Mouse (Mus musculus): ENCODE data around the gene Ift57.

Gene Ift57

DNA sequence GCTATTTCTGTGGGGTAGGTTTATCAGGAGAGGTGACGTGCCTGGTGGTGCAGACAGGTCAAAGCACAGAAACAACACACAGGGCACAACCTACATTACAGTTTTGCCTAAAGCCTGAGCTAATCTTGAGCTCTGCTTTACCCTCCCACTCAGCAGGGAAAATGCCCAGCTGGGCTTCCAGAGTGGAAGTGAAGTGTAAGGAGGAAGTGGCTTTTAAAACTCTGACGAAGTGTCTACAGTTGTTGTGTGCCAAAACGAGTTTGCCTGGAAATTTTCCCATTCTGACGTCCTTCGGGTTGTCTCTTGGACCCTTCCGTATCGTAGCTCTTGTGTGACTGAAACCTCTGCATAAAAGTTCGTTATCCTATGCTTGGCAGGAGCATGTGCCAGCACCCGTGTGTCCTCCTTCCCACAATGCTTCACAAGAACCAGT is 93.4 kb downstream of the Ift57 start:
- in situ Hi-C loops (cut with MboI) = no loop called here

DNA sequence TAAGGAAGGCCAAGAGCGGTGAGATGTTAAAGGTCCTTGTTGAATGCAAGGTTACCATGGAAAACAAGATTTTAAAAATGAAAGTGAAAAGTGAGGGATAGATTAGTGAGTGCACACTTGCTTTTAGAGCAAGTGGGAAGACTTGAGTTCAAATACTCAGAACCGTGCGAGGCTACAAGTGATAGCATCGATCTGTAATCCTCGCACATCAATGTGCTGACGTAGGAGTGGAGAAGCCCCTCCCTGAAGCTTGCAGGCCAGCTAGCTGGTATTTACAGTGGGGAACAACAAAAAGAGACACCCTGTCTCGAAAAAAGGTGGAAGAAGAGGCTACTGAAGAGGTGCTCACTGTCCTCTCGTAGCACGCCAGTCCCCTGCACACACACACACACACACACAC is 94.6 kb downstream of the Ift57 start:
- in situ Hi-C loops (cut with MboI) = no loop called here

DNA sequence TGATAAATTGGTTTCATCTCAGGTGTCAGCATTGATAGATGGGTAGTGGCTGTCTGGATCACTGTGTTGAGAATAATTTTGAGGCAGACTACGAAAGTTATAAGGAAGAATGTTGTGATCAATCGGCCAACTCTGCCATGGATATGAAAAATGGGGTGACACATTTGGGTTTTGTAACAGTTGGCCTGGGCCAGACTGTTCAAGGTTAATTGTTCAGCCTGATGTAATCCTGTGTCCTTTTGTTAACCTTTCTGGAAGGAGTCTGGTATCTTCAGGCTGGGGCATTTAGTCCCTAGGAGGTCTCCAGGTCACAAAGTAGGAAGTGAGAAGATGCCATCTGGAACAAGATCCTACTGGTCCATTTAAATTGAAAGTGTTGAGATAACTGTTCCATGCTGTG is 97.2 kb downstream of the Ift57 start:
- in situ Hi-C loops (cut with MboI) = no loop called here

DNA sequence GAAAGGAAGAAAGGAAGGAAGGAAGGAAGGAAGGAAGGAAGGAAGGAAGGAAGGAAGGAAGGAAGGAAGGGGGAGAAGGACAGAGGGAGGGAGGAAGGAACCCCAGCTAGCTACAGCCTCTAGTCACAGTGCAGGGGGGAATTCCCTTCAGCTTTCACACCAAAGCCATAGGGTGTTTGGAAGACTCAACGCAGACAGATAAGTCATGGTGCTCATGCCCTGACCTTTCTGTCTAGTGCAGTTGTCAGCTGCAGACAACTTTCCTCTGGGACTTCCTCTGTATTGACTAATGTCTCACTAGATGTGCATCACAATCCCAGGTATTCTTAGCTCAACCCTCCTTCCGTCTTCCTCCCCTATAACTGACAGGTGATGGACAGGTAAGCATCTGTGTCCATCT is 97.9 kb downstream of the Ift57 start:
- in situ Hi-C loops (cut with MboI) = no loop called here

DNA sequence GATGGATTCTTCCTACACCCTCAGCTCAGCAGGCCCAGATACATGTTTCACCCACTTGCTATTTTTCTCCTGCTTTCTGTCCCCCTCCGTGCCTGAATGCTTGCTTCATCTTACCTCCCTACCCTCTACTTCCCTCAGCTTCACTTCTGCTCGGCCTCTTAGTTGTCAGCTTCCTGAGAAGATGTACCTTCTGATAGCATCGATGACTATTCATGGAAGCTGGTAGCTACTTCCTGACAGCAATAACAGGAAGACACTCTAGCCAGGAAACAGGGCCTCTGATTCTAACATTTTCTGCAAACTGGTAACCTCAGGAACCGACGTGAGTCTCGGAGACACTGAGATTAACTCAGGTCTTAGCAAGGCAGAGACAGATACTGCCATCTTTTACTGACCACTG is 99.8 kb downstream of the Ift57 start:
- in situ Hi-C loops (cut with MboI) = no loop called here

DNA sequence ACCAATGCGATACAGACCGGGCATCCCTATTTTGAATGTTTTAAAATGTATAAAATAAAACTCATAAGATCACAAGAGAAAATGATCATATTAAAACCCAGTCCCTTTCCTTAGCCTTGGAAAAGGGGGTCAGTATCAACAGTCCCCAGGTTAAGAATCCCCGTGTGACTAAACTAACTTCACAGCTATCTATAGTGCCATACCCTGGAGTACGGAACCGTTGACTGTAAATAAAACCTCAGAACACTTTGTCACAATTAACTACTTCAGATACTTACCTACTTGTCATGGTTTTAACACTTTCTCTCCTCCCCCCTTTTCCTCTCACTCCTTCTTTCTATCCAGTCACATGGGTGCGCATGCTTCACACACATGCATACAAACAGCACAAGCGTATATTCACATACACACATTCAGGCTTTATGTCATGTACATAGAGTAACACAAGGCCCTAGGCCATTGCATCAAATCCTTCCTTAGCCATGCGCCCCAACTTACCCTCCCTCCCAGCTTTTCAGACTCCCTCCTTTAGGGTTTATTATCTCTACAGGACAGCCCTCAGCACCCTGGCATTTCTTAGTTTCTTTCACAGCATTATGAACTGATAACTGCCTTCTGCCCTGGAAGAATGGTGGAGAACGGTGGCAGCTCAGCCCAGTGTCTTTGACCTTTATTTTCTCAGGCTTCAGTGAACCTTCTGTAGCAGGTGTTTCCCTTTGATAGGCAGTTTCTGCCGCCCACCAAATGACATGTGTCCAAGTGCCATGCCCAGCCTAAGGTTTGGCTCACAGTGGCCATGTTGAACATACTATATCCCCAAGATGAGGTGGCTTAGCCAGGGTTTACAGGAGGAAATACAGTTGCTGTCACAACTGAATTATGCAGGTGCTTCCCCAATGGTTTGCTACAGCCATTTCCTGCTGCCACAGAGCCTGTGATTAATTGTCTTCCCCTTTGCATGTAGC is 100.8 kb downstream of the Ift57 start, which contains the start of gene Cd47:
Gene Cd47 (plus strand): TSS at position 937 of the 965 bp plus-strand sequence.
- in situ Hi-C loops (cut with MboI) = no loop called here

DNA sequence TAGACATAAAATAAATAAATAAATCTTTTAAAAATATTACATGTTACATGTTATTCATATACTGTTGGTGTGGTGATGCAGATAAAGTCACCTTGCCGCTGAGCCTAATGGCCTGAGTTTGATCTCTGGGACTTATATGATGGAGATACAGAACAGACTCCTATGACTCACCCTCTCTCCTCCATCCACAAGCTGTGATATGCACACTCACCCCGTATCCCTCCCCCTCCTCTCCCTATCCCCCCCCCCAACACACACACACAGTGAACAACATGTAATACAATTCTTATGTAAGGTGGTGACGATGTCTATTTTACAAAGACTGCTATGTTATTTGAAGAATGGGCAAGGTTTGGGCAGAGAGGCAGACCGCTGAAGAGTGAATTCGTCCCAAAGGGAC is 102.0 kb downstream of the Ift57 start:
- in situ Hi-C loops (cut with MboI) = no loop called here

DNA sequence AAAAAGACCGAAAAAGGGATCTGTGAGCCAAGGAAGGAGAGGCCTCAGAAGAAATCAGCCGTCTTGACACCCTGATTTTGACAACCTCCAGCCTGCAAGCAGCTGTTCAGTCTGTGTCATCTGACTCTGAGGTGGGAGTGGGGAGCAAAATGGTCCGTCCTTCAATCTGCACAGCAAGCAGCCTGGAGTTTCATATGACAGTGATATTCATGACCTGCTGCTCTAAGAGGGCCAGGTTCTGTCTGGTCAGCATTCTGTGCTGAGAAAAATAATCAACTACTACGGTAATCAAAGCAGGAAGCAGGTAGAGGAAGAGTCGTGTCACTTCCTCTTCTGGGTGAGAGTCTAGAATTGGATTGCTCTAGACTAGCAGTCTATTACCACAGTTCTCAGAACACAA is 102.4 kb downstream of the Ift57 start:
- in situ Hi-C loops (cut with MboI) = no loop called here

DNA sequence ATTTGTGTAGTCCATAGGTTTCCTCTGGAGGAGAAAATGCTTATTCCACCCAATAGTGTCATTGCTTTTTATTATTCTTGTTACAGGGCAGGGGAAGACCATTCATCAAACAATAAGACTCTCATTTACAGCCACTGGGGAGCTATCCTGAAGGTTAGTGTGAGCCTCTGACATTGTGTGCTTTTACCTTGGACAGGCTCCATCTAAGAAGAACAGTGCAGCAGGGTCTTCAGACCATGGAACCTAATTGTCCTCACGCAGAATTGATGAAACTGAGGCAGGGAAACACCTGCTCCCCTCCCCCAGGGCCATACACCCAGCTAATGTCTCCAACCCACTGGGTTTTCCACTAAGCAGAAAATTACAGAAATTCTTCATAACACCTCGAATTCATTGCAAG is 104.0 kb downstream of the Ift57 start:
- in situ Hi-C loops (cut with MboI) = no loop called here

DNA sequence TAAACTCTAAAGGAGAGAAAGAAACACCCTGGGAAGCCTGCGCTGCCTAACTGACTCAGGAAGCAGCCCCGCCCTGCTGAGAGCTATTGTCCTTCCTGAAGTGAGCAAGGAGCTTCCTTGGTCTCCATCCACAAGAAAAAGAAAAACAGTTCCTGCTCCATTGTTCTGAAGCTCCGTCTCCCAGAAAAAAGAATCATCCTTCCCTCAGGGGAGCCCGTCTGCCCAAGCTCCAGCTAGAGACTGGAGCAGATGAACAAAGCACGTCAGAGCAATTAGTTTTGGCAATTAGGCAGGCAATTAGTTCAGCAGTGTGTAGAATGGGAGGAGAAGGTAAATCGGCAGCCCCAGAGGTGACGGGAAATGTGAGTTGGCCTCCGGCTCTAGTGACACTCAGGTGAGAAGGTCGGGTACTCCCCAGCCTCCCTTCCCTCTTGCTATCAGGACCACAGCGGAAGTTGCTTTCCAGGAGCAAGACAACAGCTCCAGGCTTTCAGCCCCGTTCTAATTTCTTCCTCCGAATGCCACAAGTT is 105.0 kb downstream of the Ift57 start:
- in situ Hi-C loops (cut with MboI) = no loop called here

DNA sequence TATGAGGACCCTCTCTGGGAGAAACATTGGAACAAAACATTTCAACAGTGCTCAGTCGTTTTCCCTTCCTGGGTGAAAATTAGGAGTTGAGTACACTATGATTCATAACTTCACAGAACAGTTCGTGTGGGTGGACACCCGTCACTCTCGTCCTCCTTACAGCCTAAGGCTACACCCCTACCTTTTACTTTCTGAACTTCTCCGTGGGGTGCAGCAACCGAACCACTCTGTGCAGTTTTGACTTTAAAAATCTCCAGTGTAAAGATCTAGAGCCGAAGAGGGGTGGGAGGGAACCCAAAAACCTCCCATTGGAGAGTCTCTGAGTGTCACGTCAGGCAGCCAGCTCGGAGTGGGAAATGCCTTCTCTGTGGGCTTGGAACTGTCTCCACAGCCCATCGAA is 107.9 kb downstream of the Ift57 start:
- in situ Hi-C loops (cut with MboI) = no loop called here

DNA sequence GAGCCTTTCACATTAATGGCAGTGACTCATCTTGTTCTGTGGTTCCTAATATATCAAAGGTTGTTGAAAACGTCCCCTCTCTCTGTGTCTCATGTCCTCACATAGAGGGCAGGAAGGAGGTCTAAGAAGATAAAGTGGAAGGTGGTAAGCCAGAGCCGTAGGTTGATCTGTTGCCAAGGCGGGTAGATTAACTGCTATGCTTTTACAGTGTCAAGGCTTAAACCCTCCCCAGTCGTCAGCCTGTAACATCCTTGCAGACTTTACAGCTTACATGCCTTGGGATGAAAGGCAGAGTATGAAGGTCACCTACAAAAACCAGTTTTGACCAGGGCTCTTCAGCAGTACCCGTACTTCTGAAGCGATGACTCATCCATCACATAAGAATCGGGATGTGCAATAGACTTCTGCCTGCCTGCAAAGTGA is 108.4 kb downstream of the Ift57 start:
- in situ Hi-C loops (cut with MboI) = no loop called here

DNA sequence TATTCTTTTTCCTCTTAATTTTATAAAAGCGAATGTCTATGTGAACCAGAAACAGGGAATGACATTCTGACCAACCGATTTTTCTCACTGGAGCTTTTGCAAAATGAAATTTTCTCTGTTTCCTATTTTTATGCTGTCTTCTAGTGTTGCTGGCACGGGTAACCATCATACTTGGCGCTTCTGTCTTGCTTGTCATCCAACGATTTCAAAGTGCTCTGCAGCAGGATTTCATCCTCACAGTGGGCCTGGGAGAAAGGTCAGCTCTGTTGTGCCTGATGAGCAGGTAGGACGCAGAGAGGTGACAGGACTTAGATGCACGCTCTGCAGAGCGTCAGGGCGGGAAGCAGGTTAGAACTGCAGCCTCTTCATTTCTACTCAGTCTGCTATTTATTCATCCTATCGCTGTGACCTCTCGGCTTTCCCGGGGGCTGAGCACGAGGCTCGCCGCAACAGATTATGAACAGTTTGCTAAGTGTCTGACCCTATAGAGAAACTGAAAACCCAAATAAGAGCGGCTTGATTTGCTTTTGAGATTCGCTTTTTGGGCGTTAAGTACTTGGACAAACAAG is 108.9 kb downstream of the Ift57 start:
- in situ Hi-C loops (cut with MboI) = no loop called here

DNA sequence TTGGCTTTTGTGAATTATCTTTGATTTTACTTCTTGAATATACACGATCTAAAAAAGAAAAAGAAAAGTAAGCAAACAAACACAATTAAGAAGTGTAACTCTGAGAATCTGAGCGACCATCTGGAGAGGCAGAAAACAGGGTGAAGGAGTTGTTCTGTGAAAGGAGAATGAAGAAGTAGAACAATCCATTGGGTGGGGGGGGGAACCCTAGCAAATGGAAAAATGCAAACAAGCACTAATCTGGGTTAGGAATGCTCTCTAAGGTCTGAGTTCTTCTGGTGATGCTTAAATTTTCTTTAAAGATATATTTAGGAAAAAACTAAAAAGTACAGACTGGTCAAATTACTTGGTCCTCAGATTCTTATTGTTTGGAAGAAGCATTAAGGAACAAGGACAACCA is 112.9 kb downstream of the Ift57 start:
- in situ Hi-C loops (cut with MboI) = no loop called here

DNA sequence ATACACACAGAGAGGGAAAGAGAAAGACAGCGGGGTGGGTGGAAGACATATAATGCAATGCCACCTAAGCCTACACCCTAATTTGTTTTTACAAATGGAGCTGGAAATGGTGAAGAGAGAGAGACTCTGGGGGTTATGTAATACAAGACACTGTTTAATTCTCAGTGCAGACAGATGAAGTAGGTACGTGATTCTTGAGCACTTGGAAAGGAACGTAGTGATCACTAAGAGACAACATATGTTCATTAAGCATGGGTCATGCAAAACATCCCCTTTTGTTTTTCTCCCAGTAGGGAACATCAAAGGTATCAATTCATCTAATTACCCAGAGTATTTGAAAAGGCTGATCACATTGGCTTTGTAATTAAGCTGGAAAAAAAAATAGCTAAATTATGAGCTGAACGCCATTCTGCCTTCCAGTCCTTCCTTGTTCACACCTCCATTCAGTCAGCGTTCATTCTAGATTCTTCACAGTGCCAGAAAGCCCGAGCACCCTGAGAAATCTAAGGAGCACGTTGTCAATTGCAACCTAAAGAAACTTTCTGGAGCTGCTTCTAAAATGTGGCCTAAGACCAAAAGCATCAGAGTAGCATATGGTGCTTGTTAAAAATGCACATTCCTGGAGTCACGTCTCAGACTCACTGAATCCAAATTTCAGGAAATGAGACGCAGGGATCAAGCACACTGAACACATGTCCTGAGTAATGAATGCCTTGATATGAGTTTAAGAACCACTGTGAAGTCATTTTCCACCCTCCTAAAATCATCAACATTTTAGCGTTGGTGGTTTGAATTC is 114.0 kb downstream of the Ift57 start:
- in situ Hi-C loops (cut with MboI) = no loop called here

DNA sequence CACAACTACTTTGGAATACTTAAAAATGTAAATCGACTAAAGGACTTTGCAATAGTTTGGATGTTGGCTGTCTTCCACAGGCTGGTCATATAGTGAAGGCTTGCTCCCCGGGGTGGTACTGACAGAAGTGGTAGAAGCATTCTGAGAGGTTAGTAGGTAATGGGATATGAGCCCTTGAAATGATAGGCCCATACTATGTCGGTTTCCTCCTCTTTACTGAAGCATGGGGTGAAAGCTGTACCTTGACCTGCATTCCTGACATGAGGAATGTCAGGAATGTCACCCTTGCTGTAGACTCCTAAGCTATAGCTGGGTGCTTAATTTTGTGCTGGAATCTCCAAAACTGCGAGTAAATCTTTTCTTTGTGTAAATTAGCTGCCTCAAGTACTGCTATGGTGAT is 115.4 kb downstream of the Ift57 start:
- in situ Hi-C loops (cut with MboI) = no loop called here
